Mouse (Mus musculus) ES-Bruce4 (cell line): ENCODE data around the gene Nek1.

Experiments
- CTCF ChIP-seq: IDR thresholded peaks from one replicate; pipeline ENCODE4 v1.8.1; 2011; ENCODE audit warnings: low read depth, low read length
- EP300 ChIP-seq: IDR thresholded peaks from 2 replicates; pipeline ENCODE4 v1.6.1; 2011; ENCODE audit warnings: low read depth, low read length; ENCODE audit not compliant: insufficient read depth
- POLR2A ChIP-seq: IDR thresholded peaks from one replicate; pipeline ENCODE4 v1.8.1; 2011; ENCODE audit warnings: low read length; ENCODE audit not compliant: insufficient read depth

DNA sequence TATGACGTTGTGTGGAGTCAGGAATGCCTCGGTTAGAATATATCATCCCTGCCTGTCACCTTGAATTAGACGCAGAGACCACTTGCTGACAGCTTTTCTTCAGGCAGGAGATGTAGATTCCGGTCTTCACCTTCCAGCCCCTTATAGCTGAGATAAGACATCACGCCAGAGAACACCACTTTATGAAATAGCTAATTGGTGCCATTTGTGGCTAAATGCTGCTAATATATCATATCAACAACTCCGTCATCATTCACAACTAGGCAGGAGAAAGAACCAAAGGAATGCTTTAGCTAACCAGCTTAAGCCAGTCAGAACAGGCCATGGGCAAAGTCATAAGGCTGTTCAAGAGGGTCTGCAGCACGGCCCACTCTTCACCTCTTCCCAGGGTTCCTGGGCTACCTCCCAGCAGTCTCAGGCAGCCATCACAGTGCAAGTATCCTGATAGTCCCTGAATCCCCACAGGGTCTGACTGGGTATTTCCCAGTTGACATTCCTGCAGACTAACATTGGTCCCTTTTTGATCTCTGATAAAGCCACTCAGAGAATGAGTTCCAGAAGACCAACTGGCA lies 181.0 kb downstream of the Nek1 start:
- TF ChIP-seq POLR2A (no peak), CTCF (no peak), EP300 (no peak)
